Mouse (Mus musculus) kidney, adult 2 months (tissue): ENCODE measurements around the gene Pawr.

Experiments
- CTCF ChIP-seq: fragments of 200-500 bp; conservative IDR thresholded peaks from 2 replicates; pipeline ENCODE4 v1.5.1; 2011; ENCODE audit warnings: low read depth, mild to moderate bottlenecking, control low read depth, low read length, moderate library complexity, mixed read lengths; ENCODE audit not compliant: insufficient read depth, insufficient read length
- POLR2A ChIP-seq: fragments of 200-500 bp; IDR thresholded peaks from one replicate; pipeline ENCODE4 v1.6.1; 2011; ENCODE audit warnings: low read depth, low read length, control low read depth

GRCm38 (mm10) chr10:108360801-108361200 lies 28.9 kb downstream of the Pawr start:
- no peak for TF ChIP-seq POLR2A
- no peak for TF ChIP-seq CTCF
